Mouse (Mus musculus): ENCODE measurements at regions not wholly inside any gene's neighbourhood (a gene's known extent, or its start where the extent isn't known, plus 50 kb on each side); places are given as distances from the start of the nearest gene placed in this dataset.

DNA sequence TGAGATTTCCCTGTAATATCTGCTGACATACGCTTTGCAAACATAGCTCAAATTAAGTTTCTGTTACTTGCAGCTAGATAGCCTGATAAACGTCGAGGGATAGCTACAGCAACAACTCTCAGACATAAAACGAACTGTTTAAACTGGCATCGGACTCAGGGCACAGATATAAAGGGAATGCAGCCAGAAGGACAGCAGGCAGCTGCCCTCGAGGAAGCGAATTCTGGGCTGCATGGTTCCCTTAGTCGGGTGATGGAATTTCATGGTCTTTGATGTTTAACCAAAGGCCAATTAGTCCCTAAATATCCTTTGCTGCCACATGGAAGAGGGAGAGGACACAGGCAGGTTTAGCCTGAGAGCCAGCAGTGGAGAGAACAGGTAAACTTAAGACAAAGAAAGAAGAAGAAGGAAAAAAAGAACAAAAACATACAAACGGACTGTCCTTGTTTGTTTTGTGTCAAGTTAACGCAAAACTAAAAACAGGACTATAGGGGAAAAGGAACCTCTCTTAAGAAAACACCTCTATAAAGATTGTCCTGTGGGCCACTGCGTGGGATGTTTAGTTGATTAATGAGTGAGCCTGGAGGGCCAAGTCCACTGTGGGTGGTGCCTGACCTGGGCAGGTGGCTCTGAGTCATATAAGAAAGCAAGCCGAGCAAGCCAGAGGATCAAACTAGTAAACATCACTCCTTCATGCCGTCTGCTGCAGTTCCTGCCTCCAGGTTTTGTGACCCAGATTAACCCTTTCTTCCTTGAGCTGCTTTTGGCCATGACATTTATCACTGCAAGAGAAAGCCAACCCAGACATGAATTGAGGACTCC lies 255.5 kb downstream of the Gm4791 start:
- DNase-seq (ENCODE audit: inconsistent age in 2 of 2, low spot score in 1 of 2) = no peak

DNA sequence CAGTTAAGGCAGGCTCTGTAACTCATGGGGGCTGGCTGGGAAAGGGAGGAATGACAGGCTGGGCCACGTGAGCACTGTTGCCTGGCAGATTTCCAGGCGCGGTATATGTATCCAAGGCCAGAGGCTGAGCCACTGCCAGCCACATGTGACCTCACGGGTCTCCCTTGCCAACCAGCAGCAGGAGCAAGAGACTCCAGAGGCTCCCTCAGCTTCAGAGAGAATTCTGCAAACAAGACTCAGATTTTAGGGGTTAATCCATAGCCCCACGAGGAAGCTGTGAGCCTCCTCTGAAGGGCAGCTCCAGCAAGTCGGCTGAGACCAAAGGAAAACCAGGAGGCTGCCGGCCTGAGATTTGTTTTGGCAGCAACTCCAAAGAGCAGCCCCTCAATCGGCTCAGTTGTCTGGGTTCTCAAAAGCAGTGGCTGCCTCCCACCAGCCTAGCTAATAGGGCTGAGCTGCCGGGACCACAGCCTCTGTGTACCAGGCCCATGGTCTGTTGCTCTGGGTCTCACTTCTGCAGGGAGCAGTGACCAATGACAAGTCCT lies 264.0 kb upstream of the Cadm1 start:
- DNase-seq (ENCODE audit: inconsistent age in 2 of 2, low spot score in 1 of 2) = peak; percentile 79 to 90

DNA sequence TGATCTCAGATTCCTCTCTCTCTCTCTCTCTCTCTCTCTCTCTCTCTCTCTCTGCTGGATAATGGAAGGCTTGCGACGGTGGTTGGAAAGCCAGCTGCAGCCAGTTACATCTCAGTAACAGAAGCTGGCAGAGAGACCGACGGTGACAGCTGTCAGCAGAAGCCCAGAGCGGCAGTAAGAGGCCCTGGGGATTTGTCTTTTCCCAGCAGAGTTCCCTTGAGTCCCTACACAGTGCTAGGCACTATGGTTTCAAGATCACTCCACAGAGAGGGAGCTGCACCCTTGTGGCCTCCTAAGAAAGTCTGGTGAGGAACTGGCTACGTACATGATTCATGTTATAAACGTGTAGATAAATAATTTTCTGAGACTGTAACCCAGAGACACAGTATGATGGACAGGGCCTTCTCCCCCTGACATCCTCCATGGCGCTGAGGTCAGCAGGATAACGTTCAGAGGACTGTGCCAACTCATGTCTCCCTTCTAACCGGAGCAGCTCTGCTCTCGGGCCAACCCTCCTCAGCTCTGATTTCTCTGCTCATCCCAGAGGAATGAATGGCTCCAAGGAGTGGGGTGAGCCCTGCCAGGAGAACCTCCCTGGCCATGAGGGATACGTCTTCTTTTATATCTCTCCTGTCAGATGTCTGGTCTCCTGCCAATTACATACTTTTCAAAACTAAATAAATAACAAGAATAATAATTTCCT lies 253.5 kb upstream of the Cadm1 start:
- DNase-seq (ENCODE audit: inconsistent age in 2 of 2, low spot score in 1 of 2) = peak; percentile 4 to 35

DNA sequence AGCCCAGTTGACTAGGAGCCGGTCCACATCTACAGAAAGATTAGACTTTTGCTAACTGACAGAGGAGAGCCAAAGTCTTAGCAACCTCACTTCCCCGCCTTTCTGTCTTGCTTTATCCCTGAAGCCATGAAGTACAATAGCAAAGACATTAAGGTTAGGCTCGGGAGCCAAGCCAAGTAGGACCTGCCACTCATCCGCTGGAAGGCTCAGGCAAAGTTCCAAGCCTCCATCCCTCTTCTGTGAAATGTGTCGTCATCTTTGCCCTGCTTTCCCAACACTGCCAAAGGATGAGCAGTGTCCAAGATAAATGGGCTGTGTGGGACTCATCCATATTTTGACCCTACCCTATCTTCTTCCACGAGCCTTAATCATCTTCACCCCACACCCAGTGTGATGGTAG lies 250.6 kb upstream of the Cadm1 start:
- peak in 1 of 2 experiments; percentile 73 for DNase-seq (ENCODE audit: inconsistent age in 2 of 2, low spot score in 1 of 2)

DNA sequence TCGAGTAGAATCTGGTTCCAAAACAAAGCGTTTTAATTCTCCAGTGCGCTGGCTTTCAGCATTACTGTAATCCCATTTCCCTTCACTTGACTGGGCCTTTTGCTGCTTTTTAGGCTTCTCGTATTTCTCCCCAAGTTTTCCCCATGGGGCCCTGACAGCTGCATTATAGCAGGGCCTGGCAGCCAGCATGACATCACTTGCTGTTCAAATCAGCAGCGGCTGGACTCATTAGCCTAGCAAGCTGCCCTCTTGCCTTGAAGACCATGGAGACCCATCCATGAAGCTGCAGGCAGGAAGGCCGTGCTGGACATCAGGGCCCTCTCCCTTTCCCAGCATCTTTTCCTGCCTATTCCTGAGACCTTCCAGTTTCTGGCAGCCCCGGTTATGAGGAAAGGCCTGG lies 249.8 kb upstream of the Cadm1 start:
- no peak for DNase-seq (ENCODE audit: inconsistent age in 2 of 2, low spot score in 1 of 2)

DNA sequence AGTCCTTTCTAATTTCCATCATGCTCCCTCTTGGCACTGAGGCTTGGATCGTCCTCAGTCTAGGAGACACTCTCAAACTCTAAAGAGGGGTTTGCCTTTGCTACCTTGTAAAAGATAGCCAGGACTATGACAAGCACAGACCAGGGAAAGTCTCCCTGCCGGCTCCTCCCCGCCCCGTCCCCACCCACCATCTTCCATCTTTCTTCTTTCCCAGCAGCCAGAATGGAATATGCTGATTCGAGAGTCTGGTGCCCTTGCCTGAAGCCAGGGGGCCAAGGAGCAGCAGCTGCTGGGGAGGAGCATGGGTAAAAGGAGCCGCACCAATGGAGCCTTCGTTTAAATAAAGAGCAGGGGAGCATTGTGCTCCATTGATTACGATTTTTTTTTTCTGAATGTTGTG lies 249.4 kb upstream of the Cadm1 start:
- no peak for DNase-seq (ENCODE audit: inconsistent age in 2 of 2, low spot score in 1 of 2)

DNA sequence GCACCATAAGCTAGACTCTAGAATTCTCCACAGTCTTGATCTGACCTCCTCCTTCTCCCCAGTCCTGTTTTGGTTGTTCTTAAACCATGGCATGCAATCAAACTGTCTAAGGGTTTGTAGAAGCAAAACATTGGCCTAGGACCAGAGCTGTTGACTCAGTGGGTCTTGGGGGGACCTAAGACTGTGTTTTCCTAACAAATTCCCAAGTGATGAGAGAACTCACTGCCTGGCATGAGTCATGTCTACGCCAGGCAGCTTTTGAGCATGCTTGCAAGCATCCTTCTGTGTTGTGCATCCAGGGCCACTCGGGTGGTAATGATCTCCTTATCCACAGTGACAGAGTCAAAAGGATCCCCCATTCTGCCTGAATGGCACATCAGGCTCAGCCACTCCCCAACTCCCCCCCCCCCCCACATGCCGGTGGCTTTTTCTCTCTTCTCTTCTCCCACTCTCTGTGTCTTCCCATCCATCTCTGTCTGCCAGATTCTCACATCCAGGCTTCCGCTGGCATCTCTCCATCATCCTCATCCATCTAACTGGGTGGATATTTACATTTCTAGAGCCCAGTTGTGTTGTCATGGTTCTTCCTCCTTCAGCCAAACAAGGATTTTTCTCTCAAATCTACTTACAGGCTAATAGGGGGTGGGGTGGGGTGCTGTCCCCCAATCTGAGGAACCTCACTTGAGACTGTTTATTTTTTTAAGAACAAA lies 246.1 kb upstream of the Cadm1 start:
- DNase-seq (ENCODE audit: inconsistent age in 2 of 2, low spot score in 1 of 2) = no peak

DNA sequence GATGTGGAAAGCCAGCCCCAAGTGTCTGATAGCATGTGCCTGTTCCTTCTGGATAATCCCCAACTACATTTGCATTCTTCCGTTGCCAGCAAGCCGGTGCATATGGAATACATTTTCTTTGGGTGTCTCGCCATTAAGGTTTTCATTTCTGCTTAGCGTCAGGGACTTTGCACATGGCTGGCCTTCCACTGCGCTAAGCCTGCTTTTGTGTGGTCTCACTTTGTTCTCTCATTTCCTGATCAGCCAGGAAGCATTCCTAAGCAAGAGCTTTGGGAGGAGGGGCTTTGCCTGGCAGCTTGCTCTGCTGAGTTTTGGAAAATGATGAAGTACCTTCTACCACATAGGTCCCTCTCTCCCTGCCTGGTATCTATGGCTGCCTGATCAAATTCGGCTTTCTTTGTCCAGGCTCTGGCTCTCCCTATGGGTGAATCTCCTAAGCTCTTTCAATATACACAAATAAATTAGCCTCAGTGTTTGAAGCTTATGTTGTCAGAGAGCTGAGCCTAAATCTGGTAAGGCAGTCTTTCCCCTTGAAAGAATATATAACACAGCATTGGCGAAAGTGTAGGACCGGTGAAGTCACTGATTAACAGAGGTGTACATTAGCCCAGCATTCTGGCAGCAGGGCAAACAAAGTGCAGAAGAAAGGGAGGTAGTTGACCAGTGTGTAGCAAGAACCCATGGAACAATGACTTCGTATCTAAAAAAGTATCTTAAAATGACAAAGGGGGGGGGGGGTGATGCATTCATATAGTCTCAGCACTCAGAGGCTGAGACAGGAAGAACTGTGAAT lies 242.8 kb upstream of the Cadm1 start:
- no peak for DNase-seq (ENCODE audit: inconsistent age in 2 of 2, low spot score in 1 of 2)

DNA sequence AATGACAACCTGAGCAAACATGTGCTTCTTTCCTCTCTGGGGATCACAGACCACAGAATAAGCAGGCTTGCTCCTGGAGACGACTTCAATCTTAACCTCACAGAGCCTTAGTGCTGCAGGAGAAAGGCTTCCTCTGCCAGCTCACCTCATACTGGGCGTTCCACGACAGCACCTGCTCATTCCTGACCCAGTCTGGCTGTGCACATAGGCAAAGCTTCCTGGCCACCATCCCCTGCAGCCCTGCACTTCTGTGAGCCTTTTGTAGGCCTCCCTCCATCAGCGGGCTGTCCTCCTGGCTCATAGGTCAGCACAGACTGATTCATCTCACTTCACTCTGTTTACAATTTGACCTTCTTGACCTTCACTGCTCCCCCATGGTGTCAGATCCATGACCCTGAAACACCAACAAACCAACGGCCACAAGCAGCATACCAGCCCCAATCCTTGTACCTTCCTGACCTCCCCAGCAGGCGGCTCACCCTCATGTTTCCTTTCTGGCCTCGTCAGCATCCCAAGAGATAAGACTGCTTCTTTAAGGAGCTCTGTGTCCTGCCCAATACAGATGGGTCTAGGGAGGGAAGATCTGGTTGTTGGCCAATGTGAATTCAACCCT lies 241.3 kb upstream of the Cadm1 start:
- DNase-seq (ENCODE audit: inconsistent age in 2 of 2, low spot score in 1 of 2) = no peak

DNA sequence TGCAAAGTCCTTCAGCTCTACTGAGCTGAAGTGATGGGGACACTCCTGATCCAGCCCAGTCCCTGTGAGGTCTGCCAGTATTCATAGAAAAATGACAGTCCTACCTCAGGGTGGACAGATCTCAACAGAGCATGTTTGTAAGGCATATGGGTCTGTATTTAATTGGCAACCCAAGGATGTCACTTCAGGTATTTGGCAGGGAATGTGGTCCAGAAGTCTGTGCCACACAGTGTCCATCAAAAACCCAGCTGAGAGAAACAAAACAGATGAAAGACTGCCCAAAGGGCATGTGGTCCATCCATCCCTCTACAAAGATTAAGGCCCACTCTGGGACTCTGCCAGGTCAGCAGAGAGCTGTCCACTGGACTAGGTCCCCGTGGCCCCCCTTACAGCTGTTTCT lies 229.3 kb upstream of the Cadm1 start:
- DNase-seq (ENCODE audit: inconsistent age in 2 of 2, low spot score in 1 of 2) = no peak

DNA sequence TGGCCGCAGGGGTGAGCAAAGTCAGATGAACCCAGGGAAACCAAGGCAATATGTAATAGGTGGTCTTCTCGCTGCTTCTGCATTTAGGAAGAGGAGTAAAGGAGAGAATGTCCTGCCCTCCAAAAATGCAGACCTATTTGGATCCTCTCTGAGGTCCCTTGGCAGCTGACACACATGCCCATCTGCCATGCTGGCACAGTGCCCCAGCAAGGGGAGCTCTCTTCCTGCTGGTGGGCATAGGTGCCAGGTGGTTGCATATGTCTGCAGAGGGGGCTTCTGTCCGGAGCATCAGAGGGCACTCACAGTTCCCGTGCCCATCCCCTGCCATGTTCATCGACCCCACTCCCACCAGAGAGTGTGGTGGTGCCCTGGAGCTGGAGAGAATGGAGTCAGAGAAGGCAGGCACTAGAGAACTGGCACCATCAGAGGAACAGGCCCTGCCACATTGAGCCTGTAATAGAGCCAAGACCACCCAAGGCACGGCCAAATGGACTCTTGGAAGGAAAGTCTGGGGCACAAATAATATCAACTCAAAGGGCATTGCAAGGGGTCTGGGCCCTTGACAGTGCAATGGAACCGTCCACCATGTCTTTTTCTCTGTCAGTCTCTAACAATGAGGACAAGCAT lies 222.7 kb upstream of the Cadm1 start:
- no peak for DNase-seq (ENCODE audit: inconsistent age in 2 of 2, low spot score in 1 of 2)

DNA sequence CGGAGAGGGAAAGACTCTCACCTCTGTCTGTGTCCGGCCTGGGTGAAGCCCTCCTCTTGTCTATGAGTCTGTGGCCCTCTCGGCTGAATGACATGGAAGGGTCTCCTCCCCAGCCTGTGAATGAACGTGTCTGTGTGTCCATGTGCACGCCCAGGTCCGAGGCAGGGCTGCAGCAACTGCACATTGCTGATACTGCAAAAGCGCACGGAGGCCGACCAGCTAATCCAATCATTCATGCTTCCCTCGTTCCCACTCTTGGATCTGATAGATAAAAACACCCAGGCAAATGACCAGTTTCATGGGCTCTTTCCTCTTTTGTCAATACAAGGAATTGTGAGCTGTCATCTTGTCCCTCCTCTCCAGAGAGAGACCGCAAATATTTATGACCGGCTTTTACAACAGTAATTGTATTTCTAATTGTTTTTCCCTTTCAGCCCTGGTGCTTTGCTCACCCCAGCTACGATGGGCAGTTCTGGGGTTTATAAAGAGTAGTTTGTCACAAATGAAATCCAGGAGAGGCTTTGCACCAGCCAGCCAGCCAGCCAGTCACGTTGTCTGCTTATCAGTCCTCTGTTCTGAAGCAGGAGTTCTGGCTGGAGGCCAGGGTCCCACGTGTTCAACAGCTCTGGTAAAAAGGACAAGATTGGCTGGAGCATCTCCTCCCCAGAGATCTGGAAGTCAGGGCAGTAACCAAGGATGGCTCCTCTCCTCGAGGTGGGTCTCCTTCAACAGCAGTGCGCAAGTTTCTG lies 222.0 kb upstream of the Cadm1 start:
- peak; percentile 68 to 73 for DNase-seq (ENCODE audit: inconsistent age in 2 of 2, low spot score in 1 of 2)

DNA sequence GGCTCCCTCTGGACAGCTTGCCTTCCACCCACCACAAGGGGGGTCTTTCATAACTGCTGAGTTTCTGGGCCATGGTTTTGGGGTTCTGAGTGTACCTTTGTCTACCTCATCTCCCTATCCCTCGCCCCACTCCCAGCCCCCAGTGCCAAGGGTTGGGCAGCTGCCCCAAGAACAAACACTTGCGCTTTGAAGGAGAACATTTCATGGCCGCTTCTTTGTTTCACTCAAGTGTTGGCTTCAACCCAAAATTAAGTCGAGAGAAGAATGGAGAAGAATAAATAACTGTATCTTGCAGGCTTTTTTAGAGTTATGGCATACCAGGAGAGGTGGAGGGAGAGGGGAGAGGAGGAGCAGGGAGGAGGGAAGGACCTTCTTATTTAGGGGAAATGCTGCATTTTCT lies 216.5 kb upstream of the Cadm1 start:
- DNase-seq (ENCODE audit: inconsistent age in 2 of 2, low spot score in 1 of 2) = no peak

DNA sequence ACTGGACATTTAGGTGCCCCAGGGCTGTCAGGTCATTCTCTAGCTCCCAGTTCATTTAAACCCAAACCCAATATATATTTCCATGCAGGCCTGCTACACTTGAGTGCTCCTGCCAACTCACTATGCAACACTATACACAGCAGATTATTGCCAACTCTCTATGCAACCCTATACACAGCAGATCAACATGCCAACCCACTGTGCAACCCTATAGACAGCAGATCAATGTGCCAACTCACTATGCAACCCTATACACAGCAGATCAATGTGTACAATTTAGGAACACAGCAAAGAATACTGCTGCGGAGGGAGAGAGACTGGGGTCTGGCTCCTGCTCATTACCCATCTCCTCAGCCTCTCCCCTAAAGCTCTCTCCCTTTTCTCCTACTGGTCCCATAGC lies 215.7 kb upstream of the Cadm1 start:
- no peak for DNase-seq (ENCODE audit: inconsistent age in 2 of 2, low spot score in 1 of 2)

DNA sequence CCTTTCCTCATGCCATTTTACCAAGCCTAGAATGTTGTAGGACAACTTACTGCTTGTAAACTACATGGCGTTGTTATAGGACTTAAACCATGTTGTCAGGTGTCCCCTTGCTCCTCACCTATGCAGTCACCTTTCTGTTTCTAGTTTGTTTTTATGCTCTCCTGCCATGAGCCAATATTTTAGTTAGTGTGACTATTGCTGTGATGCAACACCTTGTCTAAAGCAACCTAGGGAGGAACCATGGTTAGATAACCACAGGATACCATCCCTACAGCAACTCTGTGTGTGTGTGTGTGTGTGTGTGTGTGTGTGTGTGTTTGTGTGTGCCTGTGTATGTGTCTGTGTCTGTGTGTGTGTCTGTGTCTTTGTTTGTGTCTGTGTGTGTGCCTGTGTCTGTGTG lies 209.6 kb upstream of the Cadm1 start:
- no peak for DNase-seq (ENCODE audit: inconsistent age in 2 of 2, low spot score in 1 of 2)

DNA sequence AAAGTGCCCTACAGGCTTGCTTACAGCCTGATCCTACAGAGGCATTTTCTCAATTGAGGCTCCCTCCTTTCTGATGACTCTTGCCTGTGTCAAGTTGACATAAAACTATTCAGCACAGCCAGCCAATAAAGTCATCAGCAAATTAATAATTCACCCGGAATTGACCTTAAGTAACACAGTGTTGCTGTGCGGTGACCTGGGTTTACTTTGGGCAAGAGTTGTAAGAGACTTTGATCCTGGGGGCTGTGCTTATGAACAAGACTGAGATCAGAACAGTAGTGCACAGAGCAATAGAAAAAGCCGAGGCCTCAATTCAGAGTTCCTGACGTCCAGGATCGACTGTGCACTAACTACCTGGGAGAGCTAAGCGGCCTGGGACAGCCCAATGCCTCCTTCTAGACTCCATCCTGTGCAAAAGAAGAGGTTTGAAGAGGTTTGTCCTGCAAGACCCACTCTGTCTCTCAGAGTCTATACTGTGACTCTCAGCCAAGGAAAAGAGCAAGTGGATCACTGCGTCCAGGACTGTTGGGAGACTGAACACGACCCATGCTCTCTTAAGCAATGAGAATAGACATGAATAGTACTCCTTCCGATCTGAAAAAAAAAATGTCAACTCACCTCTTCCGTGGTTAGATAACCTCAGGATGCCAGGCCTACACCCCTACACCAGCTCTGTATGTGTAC lies 208.7 kb upstream of the Cadm1 start:
- DNase-seq (ENCODE audit: inconsistent age in 2 of 2, low spot score in 1 of 2) = no peak

DNA sequence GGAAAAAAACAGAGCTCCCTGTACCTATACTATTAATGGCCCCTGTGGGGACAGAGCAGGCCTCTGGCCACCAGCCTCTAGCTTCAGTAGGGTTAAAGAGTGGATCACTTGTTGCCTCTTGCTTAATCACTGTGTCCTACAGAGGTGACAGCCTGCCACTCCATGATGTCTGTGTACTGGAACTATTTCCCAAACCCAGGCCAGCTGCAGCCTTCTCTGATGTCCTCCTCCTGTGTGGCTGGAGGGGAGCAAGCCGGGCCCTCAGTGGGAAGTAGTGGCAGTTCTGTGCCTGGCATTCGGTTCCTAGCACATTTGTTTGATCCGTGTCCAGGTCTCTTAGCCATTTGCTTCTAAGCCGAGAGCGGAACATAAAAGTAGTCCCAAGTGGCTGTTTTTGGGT lies 207.7 kb upstream of the Cadm1 start:
- peak in 1 of 2 experiments; percentile 29 for DNase-seq (ENCODE audit: inconsistent age in 2 of 2, low spot score in 1 of 2)

DNA sequence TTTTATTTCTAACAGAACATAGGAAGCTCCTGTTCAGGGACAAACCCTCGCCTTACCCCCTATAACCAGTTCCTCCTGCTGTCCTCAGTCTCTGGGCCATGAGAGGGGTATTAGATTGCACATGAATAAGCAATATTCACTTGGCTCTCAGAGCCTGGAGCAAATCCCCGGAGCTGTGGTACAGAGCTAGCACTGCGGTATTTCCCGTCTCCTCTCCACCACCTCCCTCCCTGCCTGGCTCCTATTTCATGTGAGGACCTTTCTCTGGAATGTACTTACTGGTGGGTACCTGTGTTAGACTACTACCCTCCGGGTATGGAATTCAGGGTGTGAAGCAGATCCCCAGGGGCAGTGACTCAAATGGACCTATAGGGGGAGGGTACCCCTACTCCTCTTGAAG lies 206.9 kb upstream of the Cadm1 start:
- DNase-seq (ENCODE audit: inconsistent age in 2 of 2, low spot score in 1 of 2) = no peak

DNA sequence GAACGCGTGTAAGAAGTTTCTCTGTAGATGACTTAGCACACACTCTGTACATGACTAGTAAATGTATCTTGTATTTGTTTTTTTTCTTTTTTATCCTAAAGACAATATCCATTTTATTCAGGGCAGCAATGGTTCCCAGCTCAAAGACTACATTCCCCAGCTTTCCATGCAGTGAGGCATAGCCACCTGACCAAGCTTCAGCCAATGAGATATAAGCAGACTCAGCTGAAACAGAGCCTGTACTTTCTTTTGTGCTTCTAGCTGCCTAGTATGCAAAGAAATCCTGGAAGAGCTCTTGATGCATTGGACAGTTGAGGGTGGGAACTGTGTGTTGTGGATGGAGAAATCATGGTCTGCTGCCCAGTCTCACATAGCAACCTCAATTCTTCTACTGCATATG lies 202.4 kb upstream of the Cadm1 start:
- no peak for DNase-seq (ENCODE audit: inconsistent age in 2 of 2, low spot score in 1 of 2)
